Mouse (Mus musculus) colon, adult 2 months (tissue): ENCODE measurements around the gene Sox18. TPM values are rescaled to one million over a fixed set of nuclear protein-coding genes. Genes with fewer than 3 reads are reported as not detected.

ENCODE experiments used
- polyA plus RNA-seq: library from polyadenylated mRNA; depleted of rRNA; stranded (reverse); fragments of >200 nt; gene quantifications from 2 replicates; pipeline ENCODE4 v1.2.3, GENCODE M21; 2012; rRNA removed

Gene Sox18
- 37.5 and 40.1 TPM in 2 replicates for polyA plus RNA-seq

GRCm38 (mm10) chr2:181671326-181671725 is at the start of gene Sox18:
Gene Sox18, minus strand, starts transcription at chr2:181671640.

DNA sequence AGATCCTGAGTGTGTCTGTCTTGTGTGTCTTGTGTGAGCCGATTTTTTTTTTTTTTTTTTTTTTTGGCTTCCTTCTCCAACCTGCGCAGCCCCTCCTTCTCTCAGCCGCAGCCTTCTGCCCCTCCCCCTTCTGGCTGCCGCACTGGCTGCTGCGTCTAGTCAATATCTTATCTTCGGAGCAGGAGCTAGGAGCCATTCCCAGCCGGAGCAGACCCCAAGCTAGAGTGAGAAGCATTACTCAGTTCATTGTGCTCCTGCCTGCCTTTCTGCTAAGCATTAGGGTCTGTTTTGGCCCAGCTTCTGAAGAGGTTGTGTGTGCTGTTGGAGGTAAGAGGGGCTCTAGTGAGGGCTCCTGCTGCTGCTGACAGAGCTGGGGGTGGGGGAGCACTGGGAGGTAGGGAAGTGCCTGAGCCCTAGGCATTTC is 43.5 kb upstream of the Sox18 start, which contains the start of gene Oprl1:
Gene Oprl1, plus strand, starts transcription at position 114 of the 424 bp plus-strand sequence.

DNA sequence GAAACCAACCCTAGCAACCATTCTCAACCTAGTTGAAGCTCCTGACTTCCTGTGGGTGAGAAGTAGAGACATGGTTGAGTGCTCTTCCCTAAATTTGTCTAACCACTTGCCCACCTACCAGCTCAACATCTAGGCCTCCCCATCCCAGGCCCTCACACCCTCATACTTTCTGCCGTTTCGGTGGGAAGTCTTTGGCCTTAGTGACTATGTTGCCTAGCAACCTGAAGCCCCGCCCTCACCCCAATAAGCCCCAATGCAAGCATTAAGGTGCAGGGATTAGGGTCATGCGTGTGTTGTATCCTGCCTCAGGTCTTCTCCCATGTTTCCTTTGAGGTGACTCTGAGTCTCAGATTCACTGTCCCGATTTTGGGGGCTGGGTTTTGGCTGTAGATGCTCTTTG is 26.8 kb upstream of the Sox18 start, which contains the start of gene Lkaaear1:
Gene Lkaaear1, minus strand, starts transcription at position 202 of the 400 bp plus-strand sequence.

DNA sequence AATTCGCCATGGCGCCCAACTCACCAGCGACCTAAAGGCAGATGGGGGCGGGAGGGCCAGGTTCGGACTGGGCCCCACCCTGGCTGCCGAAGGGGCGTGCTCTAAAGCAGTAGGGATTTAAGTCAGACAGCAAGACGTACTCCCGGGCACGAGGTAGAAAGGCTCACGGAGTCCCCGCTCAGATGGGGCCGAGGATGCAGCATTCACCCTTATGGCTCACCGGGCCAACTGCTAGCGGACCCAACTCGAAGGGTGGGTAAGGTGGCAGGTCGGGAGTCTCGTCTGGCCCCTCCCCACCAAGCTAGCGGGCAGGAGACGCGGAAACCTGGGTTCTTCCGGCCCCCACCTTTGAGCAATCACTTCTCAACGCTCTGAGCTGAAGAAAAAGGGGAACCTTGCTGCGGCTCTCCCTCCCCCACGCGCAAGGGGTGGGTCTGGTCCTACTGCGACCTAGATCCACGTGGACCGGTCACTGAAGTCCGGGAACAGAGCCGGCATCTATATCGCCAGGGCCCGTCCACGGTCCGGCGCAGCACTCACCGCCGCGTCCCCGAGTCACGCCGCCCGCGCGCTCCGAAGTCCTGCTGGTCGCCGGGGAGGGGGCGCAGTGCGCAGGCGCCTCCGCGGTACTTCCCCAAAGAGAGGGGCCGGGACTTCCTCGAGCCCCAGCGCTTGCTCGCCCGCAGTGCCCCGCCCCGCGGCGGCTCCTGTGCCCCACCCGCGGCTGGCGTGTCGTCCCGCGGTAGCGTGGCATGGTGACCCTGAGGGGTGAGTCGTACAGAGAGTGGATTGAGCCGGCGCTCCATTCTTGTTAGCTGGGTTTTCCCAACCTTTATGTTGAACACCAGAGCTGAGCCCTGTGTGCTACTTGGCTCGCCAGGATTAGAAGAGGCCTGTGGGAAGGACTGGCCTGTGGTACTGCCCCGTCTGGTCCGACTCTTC is 22.2 kb upstream of the Sox18 start, which contains the start of gene Rgs19:
Gene Rgs19, minus strand, starts transcription at position 639 of the 942 bp plus-strand sequence.

DNA sequence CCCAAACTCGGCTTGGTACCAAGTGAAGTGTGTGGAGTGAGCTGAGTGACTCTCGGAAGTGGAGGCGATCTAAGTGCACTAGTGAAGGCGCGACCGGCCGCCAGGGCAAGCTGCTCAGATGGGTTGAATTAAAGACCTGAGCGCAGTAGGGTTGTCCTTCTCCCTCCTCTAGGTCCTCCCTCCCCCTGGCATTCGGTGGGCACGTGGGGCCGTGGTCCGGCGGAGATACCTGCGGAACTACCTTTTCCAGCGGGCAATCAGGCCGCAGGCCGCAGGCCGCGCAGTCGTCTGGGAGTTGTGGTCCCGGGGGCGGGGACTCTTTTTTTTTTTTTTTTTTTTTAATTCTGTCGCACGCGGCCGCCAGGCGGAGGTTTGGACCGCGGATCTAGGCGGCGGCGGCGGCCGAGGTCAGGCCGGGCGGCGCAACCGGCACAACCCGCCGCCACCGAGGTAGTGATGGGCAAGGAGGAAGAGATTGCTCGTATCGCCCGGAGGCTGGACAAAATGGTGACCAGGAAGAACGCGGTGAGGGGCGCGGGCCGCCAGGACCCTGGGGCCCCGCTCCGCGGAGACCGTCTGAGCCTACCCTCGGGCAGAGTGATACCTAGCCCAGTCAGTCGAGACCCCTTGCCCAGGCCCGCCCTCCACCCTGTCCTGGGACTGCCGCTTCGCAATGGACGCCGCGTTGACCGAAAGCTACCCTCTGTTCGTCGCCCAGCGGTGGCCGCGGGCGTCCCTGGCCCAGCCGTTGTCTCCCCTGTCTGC is 8.7 kb upstream of the Sox18 start, which contains the start of gene Tcea2:
Gene Tcea2, plus strand, starts transcription at position 360 of the 765 bp plus-strand sequence.

DNA sequence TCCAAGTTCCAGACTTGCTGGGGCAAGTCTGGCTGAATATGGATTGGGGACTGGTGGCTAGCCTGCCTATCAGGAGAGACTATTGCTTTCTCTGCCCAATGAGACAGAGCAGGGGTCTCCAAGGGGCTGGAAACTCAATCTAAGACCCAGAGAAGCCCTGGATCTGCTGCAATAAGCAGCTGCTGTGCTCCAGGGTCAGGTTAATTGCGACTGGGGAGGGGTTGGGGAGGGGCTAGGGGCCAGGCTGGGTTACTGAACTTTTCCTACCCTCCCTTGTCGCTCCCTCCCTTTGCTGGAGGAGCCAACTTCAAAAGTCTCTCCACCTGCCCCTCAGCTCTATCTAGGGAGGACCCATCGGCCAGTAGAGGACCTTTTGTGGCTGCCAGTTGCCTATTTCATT is 14.7 kb downstream of the Sox18 start, which contains the start of gene Gm29797:
Gene Gm29797, plus strand, starts transcription at position 301 of the 400 bp plus-strand sequence.

Other genes with a start within 250 kb of the Sox18 start
- 2.0 TPM in 2 replicates for gene Zbtb46, start 212.2 kb downstream of the Sox18 start, polyA plus RNA-seq
- not detected in 2 replicates for gene Abhd16b, start 178.4 kb downstream of the Sox18 start, polyA plus RNA-seq
- gene Tpd52l2, start 174.5 kb downstream of the Sox18 start, polyA plus RNA-seq: 31.4 and 40.7 TPM in 2 replicates
- gene Dnajc5, start 151.2 kb downstream of the Sox18 start, polyA plus RNA-seq: 51.9 and 64.1 TPM in 2 replicates
- 161 and 197 TPM in 2 replicates for gene Uckl1, start 86.7 kb downstream of the Sox18 start, polyA plus RNA-seq
- 12.3 and 13.0 TPM in 2 replicates for gene Prpf6, start 79.8 kb downstream of the Sox18 start, polyA plus RNA-seq
- 39.9 and 47.0 TPM in 2 replicates for gene Zfp512b, start 78.8 kb downstream of the Sox18 start, polyA plus RNA-seq
- gene Samd10, start 72.4 kb downstream of the Sox18 start, polyA plus RNA-seq: 30.8 and 41.3 TPM in 2 replicates
- not detected in 2 replicates for gene Gm29797, start 14.6 kb downstream of the Sox18 start, polyA plus RNA-seq
- gene Tcea2, start 8.7 kb upstream of the Sox18 start, polyA plus RNA-seq: 6.5 and 6.7 TPM in 2 replicates
- 34.0 and 48.2 TPM in 2 replicates for gene Rgs19, start 22.3 kb upstream of the Sox18 start, polyA plus RNA-seq
- not detected in 2 replicates for gene Lkaaear1, start 26.8 kb upstream of the Sox18 start, polyA plus RNA-seq
- 0.57 and 0.79 TPM in 2 replicates for gene Oprl1, start 43.4 kb upstream of the Sox18 start, polyA plus RNA-seq
- 1.3 and 1.4 TPM in 2 replicates for gene Myt1, start 91.7 kb upstream of the Sox18 start, polyA plus RNA-seq
- gene Pcmtd2, start 166.2 kb upstream of the Sox18 start, polyA plus RNA-seq: 16.3 and 19.0 TPM in 2 replicates
- gene Polr3k, start 192.7 kb upstream of the Sox18 start, polyA plus RNA-seq: 3.5 and 3.9 TPM in 2 replicates